In the genomic region with DNA sequence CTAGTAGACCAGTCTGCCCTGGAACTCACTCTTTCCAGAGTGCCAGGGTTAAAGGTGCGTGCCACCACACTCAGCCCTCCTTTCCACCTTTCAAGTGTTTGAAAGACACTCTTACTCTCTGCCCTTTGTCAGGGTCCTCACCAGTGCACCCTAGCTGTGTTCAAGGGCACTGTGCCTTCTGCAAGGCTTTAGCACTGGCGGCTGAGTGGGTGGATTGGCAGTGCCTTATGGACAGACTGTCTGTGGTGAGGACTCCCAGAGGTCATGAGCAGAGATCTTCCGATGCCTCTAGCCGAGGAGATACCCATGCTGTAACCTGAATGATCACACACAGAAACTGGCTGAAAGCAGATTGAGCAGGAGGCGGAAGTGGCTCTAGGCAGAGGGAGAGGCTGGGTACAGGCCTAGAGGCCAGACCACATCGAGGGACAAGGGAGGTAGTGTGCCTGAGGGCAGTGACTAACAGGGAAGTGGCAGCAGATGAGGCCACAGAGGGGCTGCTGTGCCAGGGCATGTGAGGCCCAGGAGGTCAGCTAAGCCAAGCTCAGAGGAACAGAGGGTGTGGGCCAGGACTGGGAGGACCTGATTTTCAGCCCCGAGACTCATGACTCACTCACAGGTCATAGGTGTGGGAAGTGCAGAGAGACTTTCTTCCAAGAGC, we compare ENCODE assay signal across 8 mouse cellular contexts. TPM values are rescaled to one million over a fixed set of nuclear protein-coding genes. Genes with fewer than 3 reads are reported as not detected.
DNase-seq lines count a peak whose midpoint lies in the region; ATAC-seq and TF ChIP-seq lines count a peak whose summit lies in the region.
"Had no signal": no experiment of that assay in that cellular context is flagged by ENCODE, and none has a peak within 500 bp of the region (broad histone marks: within the 10 kb centered on the region; RNA-seq: fewer than 3 reads in every experiment).

No protein-coding gene starts in this region.

- 77% methylated on average over 7 of the region's 7 CpGs for WGBS in neural tube, embryonic 13.5 days
- 74% methylated on average over 7 of the region's 7 CpGs for WGBS in neural tube, embryonic 15.5 days
- 61% methylated on average over 7 of the region's 7 CpGs for WGBS in embryonic facial prominence, embryonic 14.5 days
- 77% methylated on average over 7 of the region's 7 CpGs for WGBS in lung, embryonic 14.5 days

- H3K36me3 ChIP-seq in neural tube, embryonic 13.5 days = no peaks in the 10 kb centered on the region
- no peaks in the 10 kb centered on the region for H3K36me3 ChIP-seq in neural tube, embryonic 15.5 days
- H3K36me3 ChIP-seq in embryonic facial prominence, embryonic 14.5 days (ENCODE audit: control insufficient read depth, insufficient read depth, low read length) = no peaks in the 10 kb centered on the region
- no peaks in the 10 kb centered on the region for H3K36me3 ChIP-seq in lung, embryonic 14.5 days (ENCODE audit: insufficient read depth)

- H3K27ac ChIP-seq in neural tube, embryonic 13.5 days (replicated peaks) = no peak overlapping the region
- no peak overlapping the region for H3K27ac ChIP-seq in neural tube, embryonic 15.5 days (replicated peaks)
- H3K27ac ChIP-seq in embryonic facial prominence, embryonic 14.5 days (replicated peaks; ENCODE audit: low read depth, low read length) = 0 out of 2 replicates have a peak overlapping the region, but pooled peaks have one; percentile 18
- H3K27ac ChIP-seq in lung, embryonic 14.5 days (ENCODE audit: low read depth) = no peak overlapping the region

- H3K4me1 ChIP-seq in neural tube, embryonic 13.5 days (replicated peaks) = peaks cover 41% of the 10 kb centered on the region
- peaks cover 28% of the 10 kb centered on the region for H3K4me1 ChIP-seq in neural tube, embryonic 15.5 days
- H3K4me1 ChIP-seq in embryonic facial prominence, embryonic 14.5 days (ENCODE audit: control insufficient read depth, insufficient read depth, low read length) = peaks cover 10% of the 10 kb centered on the region
- H3K4me1 ChIP-seq in lung, embryonic 14.5 days (ENCODE audit: insufficient read depth) = 0 out of 2 replicates have a peak, but pooled peaks cover 2% of the 10 kb centered on the region

- H3K4me2 ChIP-seq in neural tube, embryonic 13.5 days = no peak overlapping the region
- no peak overlapping the region for H3K4me2 ChIP-seq in neural tube, embryonic 15.5 days
- no peak overlapping the region for H3K4me2 ChIP-seq in embryonic facial prominence, embryonic 14.5 days (ENCODE audit: low read depth, low read length)
- H3K4me2 ChIP-seq in lung, embryonic 14.5 days = no peak overlapping the region

- no peak overlapping the region for H3K4me3 ChIP-seq in neural tube, embryonic 13.5 days
- H3K4me3 ChIP-seq in neural tube, embryonic 15.5 days (replicated peaks) = no peak overlapping the region
- H3K4me3 ChIP-seq in embryonic facial prominence, embryonic 14.5 days (ENCODE audit: low read depth, low read length) = no peak overlapping the region
- no peak overlapping the region for H3K4me3 ChIP-seq in lung, embryonic 14.5 days (ENCODE audit: low read depth, low read length)

- peak overlapping the region; percentile 26; the same call in 1 of the 2 replicates for H3K9ac ChIP-seq in neural tube, embryonic 13.5 days
- no peak overlapping the region for H3K9ac ChIP-seq in neural tube, embryonic 15.5 days (replicated peaks)
- no peak overlapping the region for H3K9ac ChIP-seq in embryonic facial prominence, embryonic 14.5 days (ENCODE audit: low read depth, low read length)
- H3K9ac ChIP-seq in lung, embryonic 14.5 days = peak overlapping the region; percentile 20; the same call in 1 of the 2 replicates

- no peak for TF ChIP-seq CTCF in lung, embryonic 14.5 days (IDR thresholded peaks at IDR 0.05; ENCODE audit: low read depth)

- no peaks in the 10 kb centered on the region for H3K27me3 ChIP-seq in neural tube, embryonic 13.5 days
- H3K27me3 ChIP-seq in neural tube, embryonic 15.5 days (replicated peaks) = no peaks in the 10 kb centered on the region
- H3K27me3 ChIP-seq in embryonic facial prominence, embryonic 14.5 days (replicated peaks; ENCODE audit: control insufficient read depth, insufficient read depth, low read length) = no peaks in the 10 kb centered on the region
- H3K27me3 ChIP-seq in lung, embryonic 14.5 days (ENCODE audit: insufficient read depth, low read length) = no peaks in the 10 kb centered on the region

- no peak for ATAC-seq in neural tube, embryonic 13.5 days (ENCODE audit: low read depth)
- no peak for ATAC-seq in neural tube, embryonic 15.5 days (ENCODE audit: low FRiP score)
- ATAC-seq in embryonic facial prominence, embryonic 14.5 days (ENCODE audit: low read depth) = peak; percentile 15; the same call in 1 of the 2 replicates
- ATAC-seq in lung, embryonic 14.5 days (ENCODE audit: insufficient read depth) = 0 out of 2 replicates have a peak, but pooled peaks have one; percentile 19

- DNase-seq in embryonic facial prominence, embryonic 14.5 days (ENCODE audit: low spot score) = peak; percentile 36
- no peak for DNase-seq in lung, embryonic 14.5 days
- no peak for DNase-seq in frontal cortex, postnatal 14 days (ENCODE audit: low spot score in 2 of 2)
- DNase-seq in frontal cortex, adult 2 months (ENCODE audit: extremely low spot score in 1 of 2, low spot score in 1 of 2) = no peak
- no peak for DNase-seq in cerebellum, adult 9-10 months
- DNase-seq: kidney, adult 8-10 months had no signal

- no peaks in the 10 kb centered on the region for H3K9me3 ChIP-seq in neural tube, embryonic 13.5 days
- H3K9me3 ChIP-seq in neural tube, embryonic 15.5 days (replicated peaks) = no peaks in the 10 kb centered on the region
- no peaks in the 10 kb centered on the region for H3K9me3 ChIP-seq in embryonic facial prominence, embryonic 14.5 days (ENCODE audit: control insufficient read depth, low read length)
- no peaks in the 10 kb centered on the region for H3K9me3 ChIP-seq in lung, embryonic 14.5 days (ENCODE audit: low read depth, low read length)

RNA-seq across cellular contexts. Expression of gene Vps37b, which starts 14.8 kb away (rescaled TPM):
- polyA plus RNA-seq in neural tube, embryonic 13.5 days (2015; fragmentation: Nextera tagmentation; extraction: Ambion mirVana) = 77.5 and 78.5 TPM in 2 replicates
- 48.8 and 50.4 TPM in 2 replicates for polyA plus RNA-seq in neural tube, embryonic 15.5 days (2015; fragmentation: Nextera tagmentation; extraction: Ambion mirVana)
- 30.4 and 31.7 TPM in 2 replicates for polyA plus RNA-seq in embryonic facial prominence, embryonic 14.5 days (2014; fragmentation: Nextera tagmentation; extraction: Ambion mirVana)
- 34.8 and 39.3 TPM in 2 replicates for polyA plus RNA-seq in lung, embryonic 14.5 days (2014; fragmentation: Nextera tagmentation; extraction: Ambion mirVana)
- polyA plus RNA-seq in frontal cortex, adult 2 months (2012; rRNA removed) = 46.3 and 53.0 TPM in 2 replicates

RNA-seq across cellular contexts. Expression of gene Abcb9, which starts 48.7 kb away (rescaled TPM):
- 8.1 and 10.3 TPM in 2 replicates for polyA plus RNA-seq in neural tube, embryonic 13.5 days (2015; fragmentation: Nextera tagmentation; extraction: Ambion mirVana)
- polyA plus RNA-seq in neural tube, embryonic 15.5 days (2015; fragmentation: Nextera tagmentation; extraction: Ambion mirVana) = 22.1 and 23.2 TPM in 2 replicates
- 2.1 and 2.3 TPM in 2 replicates for polyA plus RNA-seq in embryonic facial prominence, embryonic 14.5 days (2014; fragmentation: Nextera tagmentation; extraction: Ambion mirVana)
- 0.88 and 1.1 TPM in 2 replicates for polyA plus RNA-seq in lung, embryonic 14.5 days (2014; fragmentation: Nextera tagmentation; extraction: Ambion mirVana)
- 30.2 and 33.3 TPM in 2 replicates for polyA plus RNA-seq in frontal cortex, adult 2 months (2012; rRNA removed)

Comparison
In these comparisons a context has a peak if more than half of its experiments do, and no peak if none do; other contexts are left out.
1. H3K9ac ChIP-seq: peak in neural tube, embryonic 13.5 days (single experiment) and lung, embryonic 14.5 days (single experiment); none in neural tube, embryonic 15.5 days (single experiment) and embryonic facial prominence, embryonic 14.5 days (single experiment).
2. ATAC-seq: peak in embryonic facial prominence, embryonic 14.5 days (single experiment) and lung, embryonic 14.5 days (single experiment); none in neural tube, embryonic 13.5 days (single experiment) and neural tube, embryonic 15.5 days (single experiment).